Mouse (Mus musculus) monocyte, adult 2 months (primary cell): ENCODE measurements around the gene Svs3a.
"Not testable (repeated sequence)": the region's sequence is repeated elsewhere in the genome, so short reads cannot be mapped to it uniquely, and the experiment has no call there.

Experiments
- DNase-seq, 2 experiments: peaks; one replicate each; pipeline ENCODE4 v3.0.0; 2022; ENCODE audit warnings: low spot score in 2 of 2, low read depth in 1 of 2

Svs3a gene

DNA sequence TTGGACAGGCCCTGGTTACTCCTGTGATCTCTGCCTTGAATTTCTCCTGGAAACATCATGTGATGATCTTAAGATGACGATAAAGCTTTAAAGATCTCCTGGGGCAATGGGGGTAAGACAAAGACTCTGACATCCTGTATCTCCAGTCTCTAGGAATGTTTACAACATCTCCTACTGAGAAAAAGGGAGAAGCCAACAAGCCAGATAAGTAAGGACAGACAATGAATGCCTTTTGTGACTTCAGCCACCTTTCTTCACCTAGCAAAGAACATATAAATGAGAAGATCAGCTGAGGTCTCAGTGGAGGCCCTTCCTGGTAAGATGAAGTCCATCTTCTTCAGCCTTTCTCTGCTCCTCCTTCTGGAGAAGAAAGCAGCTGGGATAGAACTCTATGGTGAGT is at the start of gene Svs3a:
Svs3a (plus strand) TSS at position 301 of the 400 bp plus-strand sequence.
- not testable (repeated sequence) for DNase-seq

DNA sequence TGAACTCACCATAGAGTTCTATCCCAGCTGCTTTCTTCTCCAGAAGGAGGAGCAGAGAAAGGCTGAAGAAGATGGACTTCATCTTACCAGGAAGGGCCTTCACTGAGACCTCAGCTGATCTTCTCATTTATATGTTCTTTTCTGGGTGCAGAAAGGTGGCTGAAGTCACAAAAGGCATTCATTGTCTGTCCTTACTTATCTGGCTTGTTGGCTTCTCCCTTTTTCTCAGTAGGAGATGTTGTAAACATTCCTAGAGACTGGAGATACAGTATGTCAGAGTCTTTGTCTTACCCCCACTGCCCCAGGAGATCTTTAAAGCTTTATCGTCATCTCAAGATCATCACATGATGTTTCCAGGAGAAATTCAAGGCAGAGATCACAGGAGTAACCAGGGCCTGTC is 32.5 kb upstream of the Svs3a start, which contains the start of gene Svs3b:
Svs3b (minus strand) TSS at position 101 of the 400 bp plus-strand sequence.
- not testable (repeated sequence) for DNase-seq

DNA sequence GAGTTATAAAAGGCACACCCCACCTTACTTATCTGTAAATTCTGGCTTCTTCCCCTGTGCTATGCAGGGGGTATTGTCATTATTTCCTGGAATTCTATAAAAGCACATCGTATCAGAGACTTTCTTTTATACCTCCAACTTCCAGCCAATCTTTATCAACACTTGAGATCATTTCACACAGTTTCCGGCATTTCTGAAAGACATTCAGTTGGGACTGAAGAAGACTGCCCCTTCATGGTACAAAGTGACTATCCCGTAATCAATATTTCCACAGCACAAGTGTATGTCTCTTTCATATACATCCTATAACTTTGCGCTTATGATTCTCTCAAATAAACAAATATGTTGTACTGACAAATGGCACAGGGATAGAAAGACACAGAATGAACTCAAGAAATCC is 10.7 kb upstream of the Svs3a start, which contains the start of gene Svs4:
Svs4 (minus strand) TSS at position 101 of the 400 bp plus-strand sequence.
- DNase-seq, result no peak

DNA sequence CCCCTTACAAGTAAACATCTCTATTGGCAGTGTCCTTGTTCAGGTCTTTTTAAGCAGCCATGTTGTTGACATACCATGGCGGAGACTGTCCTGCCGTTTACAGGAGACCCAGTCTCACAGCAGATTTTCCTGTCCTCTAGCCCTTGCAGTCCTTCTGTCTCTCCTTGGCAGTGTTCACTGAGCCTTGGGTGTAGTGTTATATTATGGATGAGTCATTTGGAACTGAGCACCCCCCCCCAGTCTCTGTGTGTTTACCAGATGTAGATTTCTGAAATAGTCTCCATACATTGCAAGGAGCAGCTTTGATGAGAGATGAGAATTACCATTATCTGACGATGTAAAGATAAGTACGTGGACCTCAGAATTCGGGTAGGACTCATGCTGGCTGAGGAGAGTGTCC is 23.5 kb downstream of the Svs3a start:
- no peak for DNase-seq

DNA sequence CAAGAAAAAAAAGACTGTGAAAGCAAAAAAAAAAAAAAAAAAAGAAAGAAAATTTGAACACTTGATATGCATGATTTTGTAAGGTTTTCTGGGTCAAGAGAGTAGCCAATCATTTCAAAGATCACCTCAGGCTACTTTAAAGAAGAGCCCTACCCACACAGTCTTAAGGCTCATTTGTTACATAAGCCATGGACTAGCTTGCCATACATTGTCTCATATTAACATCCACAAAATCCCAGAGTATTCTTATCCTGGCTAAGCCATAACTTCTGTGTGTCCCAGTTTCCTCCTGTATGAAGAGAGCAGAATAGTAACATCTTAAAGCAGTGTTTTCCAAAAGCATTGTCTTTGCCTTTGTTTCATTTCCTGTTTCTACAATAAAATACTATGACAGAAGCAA is 26.4 kb downstream of the Svs3a start:
- not testable (repeated sequence) for DNase-seq

DNA sequence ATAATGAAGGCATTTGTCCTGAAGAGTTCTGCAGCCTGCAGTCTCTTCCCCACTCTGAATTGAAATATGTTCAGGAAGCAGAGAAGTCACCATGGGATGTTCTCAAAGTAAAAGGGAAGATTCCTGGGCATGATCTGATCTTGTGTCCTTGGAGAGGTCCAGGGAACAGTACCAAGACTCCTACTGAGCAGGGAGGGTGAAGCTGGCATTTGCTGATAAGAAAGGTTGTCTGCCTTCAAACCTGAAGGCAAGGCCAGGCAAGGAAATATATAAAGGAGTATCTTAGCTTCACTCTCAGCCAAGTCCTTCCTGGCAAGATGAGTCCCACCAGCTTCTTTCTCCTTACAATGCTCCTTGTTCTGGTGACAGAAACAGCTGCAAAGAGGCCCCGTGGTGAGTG is 27.4 kb downstream of the Svs3a start, which contains the start of gene Svs6:
Svs6 (plus strand) TSS at position 301 of the 400 bp plus-strand sequence.
- not testable (repeated sequence) for DNase-seq

DNA sequence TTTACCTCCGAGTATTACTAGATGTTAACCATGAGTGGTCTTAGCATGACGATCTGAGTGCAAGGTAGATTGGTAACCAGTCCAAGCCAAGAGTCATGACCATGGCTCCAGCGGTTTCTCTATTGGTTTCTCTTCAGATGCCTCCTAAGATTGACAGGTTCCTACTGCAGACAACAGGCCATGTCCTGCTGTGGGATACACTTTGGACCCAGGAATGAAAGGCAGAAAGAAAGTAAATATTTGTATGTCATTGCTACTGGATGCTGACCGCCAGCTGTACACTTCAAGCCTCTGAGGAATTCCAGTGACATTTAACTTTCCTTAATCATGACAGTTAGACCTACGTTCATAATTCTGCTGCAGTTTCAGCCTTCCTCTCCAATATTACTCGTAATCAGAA is 31.9 kb downstream of the Svs3a start:
- no peak for DNase-seq

DNA sequence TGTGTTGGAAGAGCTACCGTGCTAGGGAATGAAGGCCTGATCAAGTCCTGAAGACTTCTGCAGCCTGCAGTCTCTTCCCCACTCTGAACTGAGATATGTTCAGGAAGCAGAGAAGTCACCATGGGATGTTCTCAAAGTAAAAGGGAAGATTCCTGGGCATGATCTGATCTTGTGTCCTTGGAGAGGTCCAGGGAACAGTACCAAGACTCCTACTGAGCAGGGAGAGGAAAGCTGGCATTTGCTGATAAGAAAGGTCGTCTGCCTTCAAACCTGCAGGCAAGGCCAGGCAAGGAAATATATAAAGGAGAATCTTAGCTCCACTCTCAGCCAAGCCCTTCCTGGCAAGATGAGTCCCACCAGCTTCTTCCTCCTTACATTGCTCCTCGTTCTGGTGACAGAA is 43.4 kb downstream of the Svs3a start, which contains the start of gene Svs5:
Svs5 (plus strand) TSS at position 301 of the 400 bp plus-strand sequence.
- DNase-seq, result not testable (repeated sequence)
